Mouse (Mus musculus) neutrophil, adult 5-6 weeks (primary cell): ENCODE measurements around the gene Luzp1. TPM values are rescaled to one million over a fixed set of nuclear protein-coding genes. Genes with fewer than 3 reads are reported as not detected.
A peak's percentile ranks its signal among the peaks of the same experiment; 100 is the strongest.

Experiments used
- ATAC-seq: fragments of 151-379, 151-347 bp; 2 replicates; pipeline ENCODE4 v1.8.0; 2017; ENCODE audit warnings: mild to moderate bottlenecking, moderate TSS enrichment; ENCODE audit not compliant: insufficient number of reproducible peaks, poor library complexity, low FRiP score, severe bottlenecking; ENCODE audit errors: extremely low read depth
- total RNA-seq: library from RNA; stranded (forward); fragments of 200-1000 nt; gene quantifications from 2 replicates; pipeline ENCODE4 v1.2.3, GENCODE M21; 2017

Luzp1 gene
- total RNA-seq, 1 experiment from 2014 or later: 0.93 TPM

GRCm38 (mm10) chr4:136598268-136598876, 128.8 kb downstream of the Luzp1 start:
- ATAC-seq: no peak

- ATAC-seq: no peak
Measured at GRCm38 (mm10) chr4:136599869-136600268, 130.3 kb downstream of the Luzp1 start.

- ATAC-seq: no peak
Measured at GRCm38 (mm10) chr4:136600536-136600935, 131.0 kb downstream of the Luzp1 start.

GRCm38 (mm10) chr4:136601476-136601875, 131.9 kb downstream of the Luzp1 start:
- no peak for ATAC-seq

- ATAC-seq: no peak
Measured at GRCm38 (mm10) chr4:136602018-136602554, 132.5 kb downstream of the Luzp1 start.

GRCm38 (mm10) chr4:136602568-136602967, 133.0 kb downstream of the Luzp1 start, which contains the start of gene Kdm1a:
Gene Kdm1a (minus strand): TSS chr4:136602723.
- peak; percentile 95 for ATAC-seq

Other genes with a start within 250 kb of the Luzp1 start
- gene Tcea3, start 222.0 kb upstream of the Luzp1 start, total RNA-seq: 1.2 and 1.6 TPM in 2 replicates
- gene Zfp46, start 185.1 kb upstream of the Luzp1 start, total RNA-seq: 11.1 and 13.4 TPM in 2 replicates
- 158 and 175 TPM in 2 replicates for gene Hnrnpr, start 158.8 kb upstream of the Luzp1 start, total RNA-seq
- gene Htr1d, start 46.2 kb upstream of the Luzp1 start, total RNA-seq: not detected in 2 replicates
- gene 6030445D17Rik, start 7.5 kb upstream of the Luzp1 start, total RNA-seq: not detected in 2 replicates
- gene Kdm1a, start 133.0 kb downstream of the Luzp1 start, total RNA-seq: 71.6 and 74.6 TPM in 2 replicates
- gene Tex46, start 140.7 kb downstream of the Luzp1 start, total RNA-seq: not detected in 2 replicates
- gene Lactbl1, start 152.9 kb downstream of the Luzp1 start, total RNA-seq: not detected in 2 replicates